Mouse (Mus musculus): ENCODE data around the gene Fryl.
"Not testable (repeated sequence)": the region's sequence is repeated elsewhere in the genome, so short reads cannot be mapped to it uniquely, and the experiment has no call there.

Fryl gene

DNA sequence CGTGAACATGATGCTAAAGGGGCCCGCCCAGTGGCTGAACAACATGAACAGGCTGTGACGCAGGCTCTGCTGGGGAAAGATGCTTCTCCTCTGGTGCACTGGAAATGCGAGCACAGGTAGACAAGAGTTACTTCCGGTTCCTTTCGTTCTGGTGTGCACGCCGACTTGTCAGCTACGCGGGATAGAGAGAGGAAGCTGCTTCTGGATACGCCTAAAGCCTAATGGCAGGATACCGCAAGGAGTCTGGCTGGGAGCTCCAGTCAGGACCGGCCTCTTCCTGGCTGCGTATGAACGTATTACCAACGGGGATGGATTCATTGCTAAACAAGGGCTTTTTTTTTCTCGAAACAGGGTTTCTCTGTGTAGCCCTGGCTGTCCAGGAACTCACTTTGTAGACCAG is 167.3 kb downstream of the Fryl start:
- no peak for DNase-seq

DNA sequence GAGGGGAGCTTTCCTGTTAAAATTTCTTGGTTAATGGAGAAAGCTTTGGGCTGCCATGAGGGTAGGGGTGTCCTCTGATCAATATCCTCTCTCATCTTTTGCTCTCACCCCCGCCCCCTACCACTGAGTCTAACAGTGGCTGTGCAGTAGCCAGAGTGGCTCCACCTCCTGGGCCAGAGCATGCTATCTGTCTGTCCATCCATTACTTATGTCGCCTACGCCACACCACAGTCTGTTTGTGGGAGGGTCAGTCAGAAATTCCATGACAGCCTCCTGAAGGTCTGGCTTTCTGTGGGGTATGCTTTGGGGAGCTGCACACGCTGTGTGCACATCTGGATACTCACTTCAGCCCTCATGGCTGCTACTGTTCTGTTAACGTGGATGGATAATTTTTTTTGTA is 174.9 kb downstream of the Fryl start:
- no peak for DNase-seq

DNA sequence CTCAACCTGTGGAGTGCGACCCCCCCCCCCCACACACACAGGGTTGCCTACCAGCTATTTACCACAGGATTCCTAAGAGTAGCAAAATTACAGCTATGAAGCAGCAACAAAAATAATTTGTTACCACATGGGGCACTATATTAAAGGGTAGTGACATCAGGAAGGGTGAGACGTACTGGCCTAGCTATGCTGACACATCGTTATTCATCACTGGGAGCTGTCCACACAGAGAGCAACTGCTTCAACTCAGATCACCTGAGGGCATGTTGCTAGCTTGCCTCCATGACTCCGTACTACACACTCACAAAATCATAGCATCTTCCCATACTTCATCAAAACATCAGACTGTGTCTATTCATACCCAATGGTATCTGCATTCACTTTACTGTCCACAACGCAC is 176.6 kb downstream of the Fryl start:
- DNase-seq = no peak

- peak; percentile 68 to 94 for DNase-seq
Measured at GRCm38 (mm10) chr5:73071319-73071718, 185.1 kb downstream of the Fryl start.

- DNase-seq = no peak
Measured at GRCm38 (mm10) chr5:73066946-73067345, 189.5 kb downstream of the Fryl start.

GRCm38 (mm10) chr5:73063768-73064669 is 192.4 kb downstream of the Fryl start:
- no peak for DNase-seq

DNA sequence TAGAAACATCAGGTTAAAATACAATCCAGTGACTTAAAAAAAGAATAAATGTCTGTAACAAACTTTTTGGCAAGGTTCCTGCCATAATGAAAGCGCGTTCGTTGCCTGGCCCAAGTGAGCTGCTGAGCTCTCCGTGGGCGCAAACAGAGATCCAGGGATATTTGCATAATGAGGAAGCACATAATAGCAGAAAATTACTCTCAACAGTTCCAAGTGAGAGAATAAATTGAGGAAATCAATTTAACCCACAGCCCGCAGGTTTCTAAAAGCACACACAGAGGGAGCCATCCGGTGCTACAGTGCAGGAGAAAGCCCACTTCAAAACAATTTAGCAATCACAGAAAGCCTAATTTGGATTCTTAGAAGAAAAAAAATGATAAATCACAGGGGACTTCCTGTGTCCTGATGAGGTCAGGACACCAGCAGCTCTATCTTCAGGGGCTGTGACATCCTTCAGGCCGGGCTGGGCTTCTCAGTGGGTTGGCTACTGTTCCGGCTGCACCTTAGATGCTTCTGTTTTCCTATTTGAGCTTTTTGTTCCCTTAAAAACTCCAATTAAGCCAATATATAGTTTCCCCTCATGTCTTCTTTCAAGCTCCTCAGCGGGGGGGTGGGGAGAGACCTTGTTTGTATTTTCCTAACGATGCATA is 194.8 kb downstream of the Fryl start:
- no peak for DNase-seq

DNA sequence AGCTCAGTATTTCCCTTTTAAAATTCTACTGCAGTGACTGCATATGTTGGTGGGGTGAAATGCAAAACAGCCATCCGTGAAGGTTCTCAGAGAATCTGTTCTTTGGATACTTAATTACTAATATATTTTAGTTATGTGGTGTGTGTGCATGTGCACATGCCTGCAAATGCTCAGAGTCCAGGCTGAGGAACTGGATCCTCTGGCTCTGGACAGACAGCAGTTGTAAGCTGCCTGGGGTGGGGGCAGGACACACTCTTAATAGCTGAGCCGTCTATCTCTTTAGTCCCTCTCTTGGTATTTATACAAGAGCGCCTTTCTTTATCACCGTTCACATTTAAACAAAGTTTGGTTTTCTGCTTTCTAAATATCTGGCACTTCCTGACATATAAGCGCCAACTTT is 199.5 kb downstream of the Fryl start:
- no peak for DNase-seq

DNA sequence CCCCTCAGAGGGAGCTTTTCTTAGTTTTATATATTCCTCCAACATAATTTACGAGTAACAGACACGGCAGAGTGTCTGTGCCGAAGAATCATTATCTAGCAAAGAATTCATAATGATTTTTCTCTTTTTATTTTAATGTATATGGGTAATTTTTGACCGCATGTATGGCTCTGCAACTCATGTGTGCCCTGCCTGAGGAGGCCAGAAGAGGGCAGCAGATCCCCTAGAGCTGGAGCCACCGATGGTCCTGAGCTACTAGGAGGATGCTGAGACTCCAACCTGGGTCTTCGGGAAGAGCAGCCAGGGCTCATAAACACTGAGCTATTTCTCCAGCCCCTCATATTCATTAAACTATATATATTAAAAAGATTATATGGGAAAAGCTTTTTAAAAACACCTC is 200.0 kb downstream of the Fryl start:
- peak in 1 of 2 experiments; percentile 40 for DNase-seq

DNA sequence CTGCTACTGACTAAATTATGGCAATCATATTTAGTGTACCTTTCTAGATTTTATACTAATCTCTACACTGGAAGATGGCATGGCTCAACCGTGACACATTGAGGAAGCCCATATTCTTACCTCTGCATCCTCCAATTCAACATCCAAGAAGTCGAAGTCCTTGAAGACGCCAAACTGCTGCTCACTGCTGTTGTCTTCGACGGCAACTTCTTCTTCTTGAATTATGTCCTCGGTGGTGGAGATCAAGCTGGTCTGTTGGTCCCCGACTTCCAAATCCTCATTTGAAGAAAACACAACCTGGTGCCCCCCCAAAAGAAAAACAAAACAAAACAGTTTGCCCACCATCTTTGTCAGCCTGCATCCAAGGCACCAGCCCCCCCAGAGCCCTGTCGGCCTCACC is 202.5 kb downstream of the Fryl start:
- DNase-seq = no peak

DNA sequence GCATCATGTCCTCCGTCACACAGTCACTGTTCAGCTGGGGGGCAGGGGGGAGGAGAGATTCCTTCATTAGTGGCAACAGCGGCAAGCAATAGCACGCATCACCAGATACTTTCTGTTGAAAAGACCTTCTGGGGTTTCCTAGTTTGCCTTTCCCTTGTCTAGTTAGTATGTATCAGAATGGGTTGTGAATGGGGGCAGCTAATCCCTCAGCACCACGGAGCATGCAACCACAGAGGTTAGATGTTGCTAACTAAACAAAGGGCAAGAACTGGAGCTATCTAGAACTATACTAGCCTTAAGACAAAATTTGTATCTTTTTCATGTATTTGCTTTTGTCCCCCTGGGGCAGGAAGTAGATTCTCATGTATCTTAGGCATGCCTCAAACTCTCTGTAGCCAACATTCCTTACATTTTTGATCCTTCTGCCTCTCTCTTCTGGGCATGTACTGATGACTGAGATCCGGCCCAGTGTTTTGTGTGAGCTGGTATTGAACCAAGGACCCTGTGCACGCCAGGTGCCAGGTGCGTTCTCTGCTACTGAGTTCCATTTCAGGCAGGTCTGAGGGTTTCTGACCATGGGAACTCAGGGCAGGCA is 208.7 kb downstream of the Fryl start:
- DNase-seq = no peak

DNA sequence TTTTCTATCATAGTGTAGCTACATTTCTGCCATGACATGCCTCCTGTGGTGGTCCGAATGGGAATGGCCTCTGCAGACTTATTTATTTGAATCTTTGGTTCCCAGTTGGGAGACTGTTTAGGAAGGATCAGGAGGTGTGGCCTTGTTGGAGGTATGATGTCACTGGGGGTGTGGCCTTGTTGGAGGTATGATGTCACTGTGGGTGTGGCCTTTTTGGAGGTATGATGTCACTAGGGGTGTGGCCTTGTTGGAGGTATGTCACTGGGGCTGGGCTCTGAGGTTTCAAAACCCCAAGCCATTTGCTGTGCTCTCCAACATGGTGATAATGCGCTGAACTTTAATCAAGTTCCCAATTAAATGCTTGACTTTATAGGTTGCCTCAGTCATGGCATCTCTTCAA is 212.4 kb downstream of the Fryl start:
- no peak for DNase-seq

DNA sequence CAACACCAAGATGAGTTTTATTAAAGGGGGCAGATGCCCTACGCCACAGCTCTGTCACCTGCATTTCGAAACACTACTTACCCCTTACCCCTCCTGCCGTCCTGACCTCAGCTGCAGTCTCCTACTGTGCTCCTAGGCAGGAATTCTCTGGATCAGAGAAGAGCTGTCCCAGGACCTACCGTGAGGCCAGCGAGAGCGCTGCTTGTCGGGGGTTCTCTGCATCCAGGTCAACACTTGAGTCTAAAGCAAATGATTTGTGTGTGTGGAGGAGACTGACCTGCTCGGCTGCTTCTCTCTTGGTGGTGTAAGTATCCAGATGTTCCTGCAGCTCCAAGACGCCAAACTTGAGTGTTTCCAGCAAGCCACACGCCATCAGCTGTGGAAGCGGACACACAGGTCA is 223.9 kb downstream of the Fryl start:
- no peak for DNase-seq

DNA sequence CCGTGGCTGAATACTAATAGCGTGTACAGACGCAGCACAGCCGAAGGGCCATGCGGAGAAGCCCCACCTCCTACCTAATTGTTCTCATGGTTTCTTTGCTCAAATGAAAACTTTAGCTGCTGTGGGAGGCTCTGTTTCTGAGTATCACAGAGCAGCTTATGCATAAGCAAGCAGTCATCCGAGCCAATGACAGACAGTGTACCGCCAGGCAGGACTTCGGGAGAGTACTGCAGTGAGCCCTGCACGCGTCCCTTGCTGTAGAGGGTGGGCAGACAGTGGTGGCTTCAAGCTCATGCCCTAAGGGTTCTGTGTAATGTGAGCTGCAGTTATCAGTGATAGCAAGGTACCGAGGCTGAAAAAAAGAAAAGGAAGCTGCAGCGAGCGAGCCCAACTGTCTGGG is 227.8 kb downstream of the Fryl start:
- no peak for DNase-seq

GRCm38 (mm10) chr5:73023801-73024200 is 232.6 kb downstream of the Fryl start:
- no peak for DNase-seq

GRCm38 (mm10) chr5:73014745-73015144 is 241.7 kb downstream of the Fryl start:
- DNase-seq = no peak

- DNase-seq = peak in 1 of 2 experiments; percentile 17
Measured at GRCm38 (mm10) chr5:73013611-73014287, 242.7 kb downstream of the Fryl start.

DNA sequence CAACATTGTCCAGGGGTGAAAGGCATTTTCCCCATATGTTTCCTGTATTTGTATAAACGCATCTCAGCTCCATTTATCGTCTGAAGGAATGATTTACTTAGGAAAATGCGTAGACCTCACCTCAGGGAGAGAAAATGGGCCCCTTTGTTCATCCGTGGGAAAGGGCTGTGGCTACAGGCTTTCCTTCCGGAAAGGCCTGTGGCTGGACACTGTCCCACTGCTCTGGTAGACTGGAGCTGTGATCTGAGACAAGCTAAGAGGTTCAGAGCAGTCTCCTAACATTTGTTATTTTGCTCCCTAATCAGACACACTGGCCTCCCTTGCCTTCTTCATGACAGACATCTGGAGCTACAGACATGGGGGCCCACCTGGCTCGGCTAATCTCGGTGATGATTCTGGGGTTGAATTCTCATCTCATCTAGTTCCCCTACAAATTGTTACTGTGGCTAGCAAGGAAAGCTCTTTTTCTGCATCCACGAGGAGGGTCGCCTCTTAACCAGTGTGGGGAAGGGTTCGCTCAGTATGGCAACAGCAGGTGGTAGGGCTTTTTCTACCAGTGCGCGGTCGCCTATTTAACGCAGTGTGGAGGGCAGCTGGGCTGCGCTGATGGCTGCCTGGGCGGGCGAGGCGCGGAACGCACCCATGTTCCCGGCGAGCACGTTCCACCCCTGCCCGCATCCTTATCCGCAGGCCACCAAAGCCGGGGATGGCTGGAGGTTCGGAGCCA is 243.4 kb downstream of the Fryl start:
- DNase-seq = not testable (repeated sequence)

DNA sequence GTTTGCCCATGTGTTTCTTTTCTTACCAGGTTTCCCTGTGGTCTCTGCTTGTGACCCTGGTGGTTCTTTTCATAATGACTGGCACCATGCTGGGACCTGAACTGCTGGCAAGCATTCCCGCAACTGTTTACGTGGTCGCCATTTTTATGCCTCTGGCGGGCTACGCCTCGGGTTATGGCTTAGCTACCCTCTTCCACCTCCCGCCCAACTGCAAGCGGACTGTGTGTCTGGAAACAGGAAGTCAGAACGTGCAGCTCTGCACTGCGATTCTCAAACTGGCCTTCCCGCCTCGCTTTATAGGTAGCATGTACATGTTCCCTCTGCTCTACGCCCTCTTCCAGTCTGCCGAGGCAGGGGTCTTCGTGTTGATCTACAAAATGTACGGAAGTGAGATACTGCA is 244.6 kb downstream of the Fryl start:
- DNase-seq = not testable (repeated sequence)

DNA sequence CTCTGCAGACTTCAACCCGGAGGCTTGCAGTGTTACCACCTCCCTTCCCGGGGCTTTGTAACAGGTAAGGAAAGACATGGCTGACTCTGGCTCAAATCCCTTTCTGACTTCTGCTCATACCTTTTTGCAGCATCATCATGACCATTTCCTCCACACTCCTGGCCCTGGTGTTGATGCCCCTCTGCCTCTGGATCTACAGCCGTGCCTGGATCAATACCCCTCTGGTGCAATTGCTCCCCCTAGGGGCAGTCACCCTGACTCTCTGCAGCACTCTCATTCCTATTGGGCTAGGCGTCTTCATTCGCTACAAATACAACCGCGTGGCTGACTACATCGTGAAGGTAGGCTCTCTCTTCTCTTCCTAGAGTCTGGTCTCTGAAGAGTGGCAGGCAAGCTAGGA is 248.2 kb downstream of the Fryl start:
- peak in 1 of 2 experiments; percentile 21 for DNase-seq

DNA sequence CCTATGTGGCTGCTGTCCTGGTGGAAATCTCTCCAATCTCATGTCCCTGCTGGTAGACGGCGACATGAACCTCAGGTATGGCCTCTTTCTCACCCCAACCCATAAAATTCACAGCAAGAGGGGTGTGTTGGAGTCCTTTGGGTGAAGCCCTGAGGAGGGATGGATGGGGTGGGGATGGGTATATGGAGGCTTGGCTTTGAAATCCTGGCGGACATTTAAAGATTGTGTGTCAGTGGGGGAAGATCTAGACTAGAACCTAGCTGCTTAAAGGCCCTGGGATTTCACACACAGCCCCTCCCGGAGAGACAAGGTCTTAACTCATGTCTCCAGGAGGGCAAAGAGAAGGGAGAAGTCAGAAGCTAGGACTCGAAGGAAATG is 248.8 kb downstream of the Fryl start:
- DNase-seq = no peak

DNA sequence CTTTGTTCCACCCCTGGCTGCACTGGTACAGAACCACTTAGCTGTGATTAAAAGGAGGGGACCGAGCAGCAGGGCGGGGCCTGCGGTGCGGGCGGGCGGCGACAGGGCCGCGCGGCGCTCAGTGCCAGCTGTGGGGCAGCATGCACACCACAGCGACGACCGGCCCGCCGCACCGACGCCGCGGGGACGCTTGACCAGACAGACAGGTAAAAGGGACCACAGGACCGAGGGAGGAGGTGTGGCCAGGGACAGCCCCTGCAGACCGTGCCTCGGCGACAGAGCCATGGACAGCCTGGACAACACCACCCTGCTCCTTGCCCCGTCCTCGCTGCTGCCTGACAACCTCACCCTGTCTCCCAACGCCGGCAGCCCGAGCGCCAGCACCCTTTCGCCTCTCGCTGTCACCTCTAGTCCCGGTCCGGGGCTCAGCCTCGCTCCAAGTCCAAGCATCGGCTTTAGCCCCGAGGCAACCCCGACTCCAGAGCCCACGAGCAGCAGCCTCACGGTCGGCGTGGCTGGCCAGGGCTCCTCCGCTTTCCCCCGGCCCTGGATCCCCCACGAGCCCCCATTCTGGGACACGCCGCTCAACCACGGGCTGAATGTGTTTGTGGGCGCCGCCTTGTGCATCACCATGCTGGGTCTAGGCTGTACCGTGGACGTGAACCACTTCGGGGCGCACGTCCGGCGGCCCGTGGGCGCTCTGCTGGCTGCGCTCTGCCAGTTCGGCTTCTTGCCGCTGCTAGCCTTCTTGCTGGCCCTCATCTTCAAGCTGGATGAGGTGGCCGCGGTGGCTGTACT is 249.4 kb downstream of the Fryl start, which contains the start of gene Slc10a4:
Gene Slc10a4 (plus strand): TSS at position 100 of the 798 bp plus-strand sequence.
- peak; percentile 4 to 52 for DNase-seq
